Mouse (Mus musculus) lung, postnatal 14 days (tissue): ENCODE data around the gene Rxylt1.
A peak's percentile ranks its signal among the peaks of the same experiment; 100 is the strongest.

Experiments
- DNase-seq: peaks from one replicate; pipeline ENCODE4 v3.0.0; 2021

Rxylt1 gene

GRCm38 (mm10) chr10:122096980-122097844 is at the start of gene Rxylt1:
Gene Rxylt1 (minus strand): TSS chr10:122097371.
- DNase-seq: peak; percentile 96

- DNase-seq: no peak
Observed at GRCm38 (mm10) chr10:122121290-122121970, 24.3 kb upstream of the Rxylt1 start.

- DNase-seq: no peak
Observed at GRCm38 (mm10) chr10:122120500-122121289, 23.5 kb upstream of the Rxylt1 start.

GRCm38 (mm10) chr10:122119451-122119850 is 22.3 kb upstream of the Rxylt1 start:
- no peak for DNase-seq

- DNase-seq: no peak
Observed at GRCm38 (mm10) chr10:122116636-122117035, 19.5 kb upstream of the Rxylt1 start.

GRCm38 (mm10) chr10:122106633-122107028 is 9.5 kb upstream of the Rxylt1 start:
- DNase-seq: no peak

GRCm38 (mm10) chr10:122105889-122106632 is 8.9 kb upstream of the Rxylt1 start:
- DNase-seq: peak; percentile 28

- peak; percentile 72 for DNase-seq
Observed at GRCm38 (mm10) chr10:122105407-122105806, 8.2 kb upstream of the Rxylt1 start.

GRCm38 (mm10) chr10:122102675-122103074 is 5.5 kb upstream of the Rxylt1 start:
- DNase-seq: no peak

- no peak for DNase-seq
Observed at GRCm38 (mm10) chr10:122096462-122096979, 650 bp downstream of the Rxylt1 start.

- no peak for DNase-seq
Observed at GRCm38 (mm10) chr10:122090472-122090871, 6.7 kb downstream of the Rxylt1 start.

- no peak for DNase-seq
Observed at GRCm38 (mm10) chr10:122081352-122081751, 15.8 kb downstream of the Rxylt1 start.

GRCm38 (mm10) chr10:122069153-122069552 is 28.0 kb downstream of the Rxylt1 start:
- DNase-seq: no peak

- DNase-seq: no peak
Observed at GRCm38 (mm10) chr10:122055826-122056225, 41.3 kb downstream of the Rxylt1 start.

GRCm38 (mm10) chr10:122054535-122054934 is 42.6 kb downstream of the Rxylt1 start:
- peak; percentile 64 for DNase-seq

- DNase-seq: peak; percentile 93
Observed at GRCm38 (mm10) chr10:122051831-122052230, 45.3 kb downstream of the Rxylt1 start.

GRCm38 (mm10) chr10:122047727-122048365 is 49.3 kb downstream of the Rxylt1 start:
- peak; percentile 93 for DNase-seq

- peak; percentile 68 for DNase-seq
Observed at GRCm38 (mm10) chr10:122046904-122047726, 50.1 kb downstream of the Rxylt1 start, which contains the start of gene Srgap1. Gene Srgap1 (minus strand): TSS chr10:122047315.

- no peak for DNase-seq
Observed at GRCm38 (mm10) chr10:122046511-122046903, 50.7 kb downstream of the Rxylt1 start.

GRCm38 (mm10) chr10:122045946-122046345 is 51.2 kb downstream of the Rxylt1 start:
- no peak for DNase-seq

GRCm38 (mm10) chr10:122044926-122045325 is 52.2 kb downstream of the Rxylt1 start:
- DNase-seq: no peak
